Mouse (Mus musculus): ENCODE data around the gene Tmem54.

GRCm38 (mm10) chr4:129144401-129145367, 39.3 kb downstream of the Tmem54 start:
- TF ChIP-seq CTCF (IDR thresholded peaks at IDR 0.05): no peak
- TF ChIP-seq POLR2A (IDR thresholded peaks at IDR 0.05; ENCODE audit: insufficient read depth, low read depth, low read length): no peak
- TF ChIP-seq EP300 (IDR thresholded peaks at IDR 0.05; ENCODE audit: insufficient read depth, low read depth, low read length): no peak
